Mouse (Mus musculus) myocyte (in vitro differentiated cells): ENCODE data around the gene B3gnt3. TPM values are rescaled to one million over a fixed set of nuclear protein-coding genes. Genes with fewer than 3 reads are reported as not detected.

ENCODE experiments used
- H3K27me3 ChIP-seq: one replicate; pipeline ENCODE4 v1.6.1; 2011; ENCODE audit not compliant: control insufficient read depth, insufficient read depth, insufficient read length
- H3K36me3 ChIP-seq: one replicate; pipeline ENCODE4 v1.6.1; 2011; ENCODE audit not compliant: control insufficient read depth, insufficient read depth
- H3K4me2 ChIP-seq: one replicate; pipeline ENCODE4 v1.6.1; 2011; ENCODE audit warnings: low read depth, control low read depth
- H3K4me3 ChIP-seq: one replicate; pipeline ENCODE4 v1.5.1; 2011; ENCODE audit warnings: mild to moderate bottlenecking, control low read depth, moderate library complexity
- H3K79me2 ChIP-seq: one replicate; pipeline ENCODE4 v1.6.1; 2011; ENCODE audit not compliant: control insufficient read depth, insufficient read depth
- H3ac ChIP-seq: one replicate; pipeline ENCODE4 v1.6.1; 2011; ENCODE audit not compliant: control insufficient read depth, insufficient read length
- CEBPB ChIP-seq: IDR thresholded peaks from 2 replicates; pipeline ENCODE4 v1.6.1; 2011; ENCODE audit warnings: mild to moderate bottlenecking, moderate library complexity; ENCODE audit not compliant: poor library complexity, insufficient read depth, severe bottlenecking
- E2F4 ChIP-seq: IDR thresholded peaks from one replicate; pipeline ENCODE4 v1.6.1; 2011; ENCODE audit warnings: mild to moderate bottlenecking, control low read depth, moderate library complexity; ENCODE audit not compliant: insufficient read depth
- MAX ChIP-seq: IDR thresholded peaks from one replicate; pipeline ENCODE4 v1.6.1; 2011; ENCODE audit warnings: low read depth, mild to moderate bottlenecking, control low read depth
- MYOD1 ChIP-seq, 3 experiments: IDR thresholded peaks; one replicate each; pipeline ENCODE4 v1.6.1; 2011; ENCODE audit warnings: control low read depth in 2 of 3, low read depth in 2 of 3, mild to moderate bottlenecking in 2 of 3, moderate library complexity in 1 of 3; ENCODE audit not compliant: insufficient read length in 2 of 3, control insufficient read depth in 1 of 3
- MYOG ChIP-seq, 3 experiments: IDR thresholded peaks; one replicate each; pipeline ENCODE4 v1.6.1; 2011; ENCODE audit warnings: control low read depth in 2 of 3, low read depth in 2 of 3, mild to moderate bottlenecking in 2 of 3; ENCODE audit not compliant: insufficient read length in 2 of 3, control insufficient read depth in 1 of 3, insufficient read depth in 1 of 3
- POLR2A ChIP-seq: IDR thresholded peaks from one replicate; pipeline ENCODE4 v1.6.1; 2011; ENCODE audit warnings: low read depth, mild to moderate bottlenecking, control low read depth, moderate library complexity; ENCODE audit not compliant: insufficient read length
- POLR2AphosphoS2 ChIP-seq: IDR thresholded peaks from one replicate; pipeline ENCODE4 v1.6.1; 2011; ENCODE audit warnings: low read depth, control low read depth; ENCODE audit not compliant: insufficient read length
- REST ChIP-seq: IDR thresholded peaks from one replicate; pipeline ENCODE4 v1.6.1; 2011; ENCODE audit warnings: mild to moderate bottlenecking, control low read depth, moderate library complexity; ENCODE audit not compliant: insufficient read depth, insufficient read length
- SRF ChIP-seq: IDR thresholded peaks from one replicate; pipeline ENCODE4 v1.6.1; 2011; ENCODE audit warnings: low read depth; ENCODE audit not compliant: control insufficient read depth, insufficient read length
- TCF12 ChIP-seq: IDR thresholded peaks from one replicate; pipeline ENCODE4 v1.6.1; 2011; ENCODE audit warnings: mild to moderate bottlenecking, control low read depth; ENCODE audit not compliant: poor library complexity, insufficient read depth, severe bottlenecking
- TCF3 ChIP-seq: IDR thresholded peaks from one replicate; pipeline ENCODE4 v1.6.1; 2011; ENCODE audit warnings: low read depth, control low read depth; ENCODE audit not compliant: insufficient read length
- USF1 ChIP-seq: IDR thresholded peaks from one replicate; pipeline ENCODE4 v1.6.1; 2011; ENCODE audit warnings: low read depth, mild to moderate bottlenecking, control low read depth, moderate library complexity
- polyA plus RNA-seq: library from polyadenylated mRNA; unstranded; fragments of >200 nt; fragmentation: generic; extraction: Trizol; gene quantifications from one replicate; pipeline ENCODE4 v1.2.1, GENCODE M21; 2012; ENCODE audit warnings: missing spikeins

Gene B3gnt3
- polyA plus RNA-seq, 1 experiment, result 0.01 TPM

DNA sequence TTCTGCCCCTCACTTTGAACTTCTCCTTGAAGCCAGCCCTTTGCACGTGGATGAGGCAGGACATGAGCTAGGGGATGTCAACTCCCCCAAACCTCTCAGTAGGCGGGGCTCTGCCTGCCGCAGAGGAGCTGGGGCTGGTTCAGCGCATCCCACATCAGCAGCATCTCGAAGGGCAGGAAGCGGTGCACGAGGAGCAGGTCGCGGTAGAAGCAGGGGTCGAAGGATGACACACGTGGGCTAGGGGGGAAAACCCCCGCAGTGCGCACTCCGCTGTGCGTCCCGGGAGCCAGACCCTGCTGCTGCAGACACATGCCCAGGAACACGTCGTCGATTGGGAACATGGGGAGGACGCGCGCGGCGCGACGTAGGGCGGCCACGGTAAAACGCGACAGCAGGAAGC, 9.1 kb downstream of the B3gnt3 start:
- Histone ChIP-seq H3K4me2 (no peak overlapping the region), H3K4me3 (no peak overlapping the region), H3K36me3 (no peaks in the 10 kb centered on the region), H3K27me3 (peaks cover 60% of the 10 kb centered on the region), H3K79me2 (no peaks in the 10 kb centered on the region), H3ac (no peak overlapping the region)
- TF ChIP-seq POLR2AphosphoS2, result no peak
- no peak for TF ChIP-seq TCF3
- TF ChIP-seq USF1, result no peak
- TF ChIP-seq MYOD1 (IDR thresholded peaks at IDR 0.05; ENCODE audit: control insufficient read depth in 1 of 3, insufficient read length in 2 of 3, low read depth in 2 of 3), result no peak
- no peak for TF ChIP-seq POLR2A
- TF ChIP-seq MAX, result no peak
- no peak for TF ChIP-seq E2F4
- TF ChIP-seq CEBPB, result no peak
- no peak for TF ChIP-seq SRF
- TF ChIP-seq MYOG (IDR thresholded peaks at IDR 0.05; ENCODE audit: control insufficient read depth in 1 of 3, insufficient read depth in 1 of 3, insufficient read length in 2 of 3, low read depth in 2 of 3), result no peak
- TF ChIP-seq REST, result no peak
- TF ChIP-seq TCF12, result no peak

DNA sequence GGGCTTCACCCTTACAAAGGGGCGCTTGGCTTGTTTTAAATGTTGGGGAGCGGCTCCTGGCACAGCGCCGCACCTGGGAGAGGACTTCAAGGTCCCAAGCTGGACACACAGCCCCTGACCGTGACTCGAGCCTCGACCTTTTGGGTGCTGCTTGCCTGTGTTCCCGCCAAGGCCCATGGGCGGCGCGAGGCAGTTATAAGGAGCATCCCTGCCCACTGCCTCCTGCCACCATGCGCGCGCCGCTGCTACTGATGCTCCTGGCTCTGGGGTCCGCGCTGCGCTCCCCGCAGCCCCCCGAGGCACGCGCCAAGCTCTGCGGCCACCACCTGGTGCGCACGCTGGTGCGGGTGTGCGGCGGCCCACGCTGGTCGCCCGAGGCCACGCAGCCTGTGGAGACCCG, 12.6 kb downstream of the B3gnt3 start, which contains the start of gene Insl3:
Insl3 (plus strand) TSS at position 187 of the 400 bp plus-strand sequence.
- H3K4me2 ChIP-seq, result no peak within 1 kb of the TSS
- H3K27me3 ChIP-seq, result peaks cover 75% of the 10 kb centered on the region
- H3K79me2 ChIP-seq, result no peaks in the 10 kb centered on the region
- TF ChIP-seq SRF (no peak), E2F4 (no peak), MYOG (IDR thresholded peaks at IDR 0.05; ENCODE audit: control insufficient read depth in 1 of 3, insufficient read depth in 1 of 3, insufficient read length in 2 of 3, low read depth in 2 of 3) (no peak)
- H3ac ChIP-seq, result no peak within 1 kb of the TSS
- H3K36me3 ChIP-seq, result no peaks in the 10 kb centered on the region
- H3K4me3 ChIP-seq, result no peak within 1 kb of the TSS

DNA sequence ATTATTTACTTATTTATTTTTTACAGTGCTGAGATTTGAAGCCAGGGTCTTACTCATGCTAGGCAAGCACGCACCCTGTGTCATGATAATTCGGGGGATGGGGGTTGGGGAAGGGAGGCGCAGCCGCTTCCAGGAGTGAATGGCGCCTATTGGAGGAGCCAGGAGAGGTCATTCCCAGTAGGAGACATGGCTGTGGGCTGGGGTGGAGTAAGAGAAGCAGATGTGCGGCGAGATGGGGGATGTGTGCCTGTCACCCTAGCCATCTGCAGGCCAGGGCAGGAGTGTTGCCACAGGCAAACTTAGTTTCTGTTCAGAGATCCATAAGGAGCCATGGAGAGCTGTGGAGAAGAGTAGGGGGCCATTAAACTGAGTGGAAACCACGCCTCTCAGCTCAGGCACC, 14.0 kb downstream of the B3gnt3 start:
- no peaks in the 10 kb centered on the region for H3K79me2 ChIP-seq
- TF ChIP-seq E2F4, result no peak
- TF ChIP-seq USF1, result no peak
- TF ChIP-seq TCF3, result no peak
- TF ChIP-seq MAX, result no peak
- TF ChIP-seq MYOD1 (IDR thresholded peaks at IDR 0.05; ENCODE audit: control insufficient read depth in 1 of 3, insufficient read length in 2 of 3, low read depth in 2 of 3), result no peak
- TF ChIP-seq MYOG (IDR thresholded peaks at IDR 0.05; ENCODE audit: control insufficient read depth in 1 of 3, insufficient read depth in 1 of 3, insufficient read length in 2 of 3, low read depth in 2 of 3), result no peak
- TF ChIP-seq TCF12, result no peak
- TF ChIP-seq SRF, result no peak
- no peak for TF ChIP-seq REST
- no peak for TF ChIP-seq CEBPB
- TF ChIP-seq POLR2A, result no peak
- no peak for TF ChIP-seq POLR2AphosphoS2
- H3K36me3 ChIP-seq, result no peaks in the 10 kb centered on the region
- no peak overlapping the region for H3ac ChIP-seq
- H3K27me3 ChIP-seq, result peaks cover 65% of the 10 kb centered on the region
- peak overlapping the region; percentile 38 for H3K4me2 ChIP-seq
- H3K4me3 ChIP-seq, result no peak overlapping the region

DNA sequence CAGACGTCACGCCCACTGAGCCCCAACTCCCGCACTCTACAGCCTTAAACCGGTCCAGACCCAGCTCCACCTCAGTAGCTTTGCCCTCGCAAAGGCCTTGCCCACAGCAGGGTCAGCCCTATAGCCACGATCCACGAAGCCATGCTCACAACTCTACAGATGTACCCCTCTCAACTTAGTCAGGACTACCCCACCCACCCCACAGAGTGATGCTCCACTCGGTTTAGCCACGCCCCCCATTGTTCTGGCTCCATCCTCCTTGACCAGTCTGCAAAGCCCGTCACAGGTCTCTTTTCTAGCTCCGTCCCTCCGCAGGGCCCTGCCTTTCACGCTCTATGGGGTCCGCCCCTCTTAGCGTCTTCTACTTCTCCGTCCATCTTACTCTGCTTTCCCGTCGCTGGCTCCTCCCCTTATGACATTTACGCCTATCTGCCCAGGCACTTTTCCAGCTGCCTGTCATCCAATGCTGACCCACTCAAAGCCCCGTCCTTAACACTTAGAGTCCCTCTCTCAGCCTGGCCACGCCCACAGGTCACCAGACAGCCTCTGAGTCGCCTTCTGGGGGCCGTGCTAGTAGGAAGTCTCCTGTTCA, 15.3 kb downstream of the B3gnt3 start:
- Histone ChIP-seq H3ac (no peak overlapping the region), H3K27me3 (peaks cover 60% of the 10 kb centered on the region), H3K4me2 (no peak overlapping the region), H3K36me3 (no peaks in the 10 kb centered on the region), H3K4me3 (no peak overlapping the region), H3K79me2 (no peaks in the 10 kb centered on the region)
- TF ChIP-seq E2F4, result no peak
- TF ChIP-seq CEBPB, result no peak
- TF ChIP-seq MYOD1 (IDR thresholded peaks at IDR 0.05; ENCODE audit: control insufficient read depth in 1 of 3, insufficient read length in 2 of 3, low read depth in 2 of 3), result no peak
- no peak for TF ChIP-seq TCF12
- no peak for TF ChIP-seq MAX
- no peak for TF ChIP-seq REST

DNA sequence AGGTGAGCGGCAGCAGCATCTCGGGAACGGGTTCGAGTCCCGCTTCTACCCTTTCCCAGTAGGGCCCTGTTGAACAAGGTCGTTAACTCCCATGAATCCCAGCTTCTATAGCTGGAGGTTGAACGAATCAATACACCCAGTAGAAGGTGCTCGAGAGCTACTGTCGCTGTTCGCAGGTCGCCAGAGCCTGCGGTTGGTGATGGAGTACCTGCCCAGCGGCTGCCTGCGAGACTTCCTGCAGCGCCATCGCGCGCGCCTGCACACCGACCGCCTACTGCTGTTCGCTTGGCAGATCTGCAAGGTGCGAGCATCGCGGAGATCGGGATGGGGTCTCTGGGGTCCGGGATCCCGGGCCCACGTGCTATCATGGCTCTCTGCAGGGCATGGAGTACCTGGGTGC, 16.0 kb downstream of the B3gnt3 start:
- TF ChIP-seq TCF3, result no peak
- no peak for TF ChIP-seq MAX
- no peak for TF ChIP-seq POLR2A
- no peak for TF ChIP-seq TCF12
- no peak for TF ChIP-seq SRF
- TF ChIP-seq MYOG (IDR thresholded peaks at IDR 0.05; ENCODE audit: control insufficient read depth in 1 of 3, insufficient read depth in 1 of 3, insufficient read length in 2 of 3, low read depth in 2 of 3), result no peak
- Histone ChIP-seq H3K4me3 (no peak overlapping the region), H3K36me3 (no peaks in the 10 kb centered on the region), H3K27me3 (peaks cover 59% of the 10 kb centered on the region), H3ac (no peak overlapping the region), H3K79me2 (no peaks in the 10 kb centered on the region), H3K4me2 (no peak overlapping the region)

DNA sequence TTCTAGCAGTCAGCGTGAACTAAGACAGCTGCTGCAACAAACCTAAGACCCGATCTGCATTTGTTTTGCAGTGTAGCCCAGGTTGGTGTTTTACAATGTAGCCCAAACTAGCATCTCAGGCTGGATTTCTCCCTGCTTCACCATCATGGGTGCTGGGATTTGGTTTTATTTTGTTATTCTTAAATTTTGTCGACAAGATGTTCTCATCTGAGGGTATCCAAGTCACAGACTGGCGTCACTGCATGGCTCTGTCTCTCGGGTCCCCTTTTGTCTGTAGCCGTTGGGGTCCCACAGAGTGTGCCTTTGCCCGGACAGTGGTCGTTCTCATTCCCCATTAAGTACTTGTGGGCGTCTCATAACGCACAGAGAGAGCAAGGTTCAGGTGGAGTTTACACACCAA, 16.9 kb downstream of the B3gnt3 start:
- Histone ChIP-seq H3K36me3 (no peaks in the 10 kb centered on the region), H3K79me2 (no peaks in the 10 kb centered on the region), H3K27me3 (peaks cover 50% of the 10 kb centered on the region), H3K4me3 (no peak overlapping the region), H3K4me2 (no peak overlapping the region), H3ac (no peak overlapping the region)
- TF ChIP-seq REST (no peak), MYOD1 (IDR thresholded peaks at IDR 0.05; ENCODE audit: control insufficient read depth in 1 of 3, insufficient read length in 2 of 3, low read depth in 2 of 3) (no peak), POLR2AphosphoS2 (no peak), MYOG (IDR thresholded peaks at IDR 0.05; ENCODE audit: control insufficient read depth in 1 of 3, insufficient read depth in 1 of 3, insufficient read length in 2 of 3, low read depth in 2 of 3) (no peak), TCF3 (no peak), TCF12 (no peak), CEBPB (no peak), E2F4 (no peak), USF1 (no peak), MAX (no peak), POLR2A (no peak), SRF (no peak)
